Mouse (Mus musculus): ENCODE data around the gene Trappc6b. TPM values are rescaled to one million over a fixed set of nuclear protein-coding genes. Genes with fewer than 3 reads are reported as not detected.

Trappc6b gene
- total and polyA plus RNA-seq, 3 experiments = 45.9 to 75.3 TPM; not detected in 1

DNA sequence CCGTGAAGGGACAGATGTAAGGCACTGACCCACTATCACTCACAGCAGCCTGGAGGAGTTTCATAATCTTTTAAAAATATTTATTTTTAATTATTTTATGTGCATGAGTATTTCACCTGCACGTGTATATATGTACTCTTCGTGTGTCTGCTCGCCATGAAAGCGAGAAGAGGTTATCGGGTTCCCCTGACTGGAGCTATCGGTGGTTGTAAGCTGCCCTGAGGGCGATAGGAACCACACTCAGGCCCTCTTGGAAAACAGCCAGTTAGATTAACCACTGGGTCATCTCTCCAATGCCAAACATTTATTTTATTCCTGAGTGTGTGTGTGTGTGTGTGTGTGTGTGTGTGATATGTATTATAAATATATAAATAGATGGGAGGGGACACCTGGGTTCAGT, 3.6 kb upstream of the Trappc6b start:
- H3K79me2 ChIP-seq (ENCODE audit: control insufficient read depth, insufficient read depth, low read length, poor library complexity) = peaks cover 37% of the 10 kb centered on the region
- H3K9ac ChIP-seq (ENCODE audit: control insufficient read depth, low read depth, low read length, poor library complexity, severe bottlenecking) = peak overlapping the region; percentile 59
- peak; percentile 65 for DNase-seq (ENCODE audit: low read depth, low spot score)
- H3K4me3 ChIP-seq (ENCODE audit: control insufficient read depth in 1 of 2, insufficient read depth in 1 of 2, low read depth in 2 of 2, low read length in 2 of 2) = peak overlapping the region; percentile 35 to 64
- peak overlapping the region; percentile 69 for H3K27ac ChIP-seq (ENCODE audit: control insufficient read depth, low read depth, low read length)
- H3K27me3 ChIP-seq (ENCODE audit: control insufficient read depth in 1 of 2, insufficient read depth in 2 of 2, low read length in 2 of 2) = no peaks in the 10 kb centered on the region
- H3K4me1 ChIP-seq (ENCODE audit: control insufficient read depth in 1 of 2, insufficient read depth in 2 of 2, low read length in 2 of 2) = peaks cover 3 to 15% of the 10 kb centered on the region in 2 experiments; a peak in 3 of 4 replicates
- peaks cover 17 to 28% of the 10 kb centered on the region in 2 experiments for H3K36me3 ChIP-seq (ENCODE audit: control insufficient read depth in 1 of 2, insufficient read depth in 2 of 2, low read length in 2 of 2)
- H3K9me3 ChIP-seq (replicated peaks; ENCODE audit: insufficient read depth, low read length) = no peaks in the 10 kb centered on the region
- 0 out of 2 replicates have a peak, but pooled peaks have one; percentile 19 for TF ChIP-seq TBP (IDR thresholded peaks at IDR 0.05; ENCODE audit: low read depth, low read length)
- TF ChIP-seq NELFE (IDR thresholded peaks at IDR 0.05; ENCODE audit: low read depth, low read length) = no peak
- no peak for TF ChIP-seq E2F4 (IDR thresholded peaks at IDR 0.05; ENCODE audit: borderline replicate concordance, low read depth, low read length)
- TF ChIP-seq TAL1 (IDR thresholded peaks at IDR 0.05; ENCODE audit: low read length) = peak; percentile 57
- TF ChIP-seq CHD2 (IDR thresholded peaks at IDR 0.05; ENCODE audit: low read length) = no peak
- TF ChIP-seq ELF1 (IDR thresholded peaks at IDR 0.05; ENCODE audit: low read depth, low read length) = no peak
- no peak for TF ChIP-seq POLR2AphosphoS2 (IDR thresholded peaks at IDR 0.05; ENCODE audit: low read length)
- peak; percentile 73; the same call in 1 of the 2 replicates for TF ChIP-seq BHLHE40 (IDR thresholded peaks at IDR 0.05; ENCODE audit: borderline replicate concordance, low read depth, low read length)
- no peak for TF ChIP-seq ZC3H11A (IDR thresholded peaks at IDR 0.05; ENCODE audit: low read depth, low read length)
- TF ChIP-seq MYC (IDR thresholded peaks at IDR 0.05; ENCODE audit: low read depth, low read length) = no peak; the same call in 1 of the 2 replicates
- TF ChIP-seq USF1 (IDR thresholded peaks at IDR 0.05; ENCODE audit: low read depth, low read length) = no peak
- peak; percentile 71 for TF ChIP-seq MXI1 (IDR thresholded peaks at IDR 0.05; ENCODE audit: low read depth, low read length)
- TF ChIP-seq MEF2A (IDR thresholded peaks at IDR 0.05; ENCODE audit: extremely low read depth, insufficient replicate concordance, low read depth, low read length, poor library complexity, severe bottlenecking) = no peak
- TF ChIP-seq POLR2A (IDR thresholded peaks at IDR 0.05; ENCODE audit: control insufficient read depth in 1 of 2, insufficient read depth in 1 of 2, low read depth in 1 of 2, low read length in 2 of 2, poor library complexity in 1 of 2) = no peak
- TF ChIP-seq ZMIZ1 (IDR thresholded peaks at IDR 0.05; ENCODE audit: low read depth, low read length) = no peak
- TF ChIP-seq MAX (IDR thresholded peaks at IDR 0.05; ENCODE audit: low read length) = no peak; the same call in 1 of the 2 replicates
- TF ChIP-seq GATA1 (IDR thresholded peaks at IDR 0.05; ENCODE audit: low read depth, low read length) = peak; percentile 89
- no peak for TF ChIP-seq MAZ (IDR thresholded peaks at IDR 0.05; ENCODE audit: low read depth, low read length)
- TF ChIP-seq USF2 (IDR thresholded peaks at IDR 0.05; ENCODE audit: borderline replicate concordance in 1 of 2, insufficient read depth in 1 of 2, low read depth in 1 of 2, low read length in 2 of 2) = no peak
- TF ChIP-seq JUND (IDR thresholded peaks at IDR 0.05; ENCODE audit: low read depth, low read length) = no peak
- TF ChIP-seq RAD21 (IDR thresholded peaks at IDR 0.05; ENCODE audit: low read depth, low read length) = no peak
- TF ChIP-seq HCFC1 (IDR thresholded peaks at IDR 0.05; ENCODE audit: low read depth, low read length) = no peak
- peak; percentile 84 for TF ChIP-seq TCF12 (IDR thresholded peaks at IDR 0.05; ENCODE audit: low read depth, low read length)
- TF ChIP-seq ZKSCAN1 (IDR thresholded peaks at IDR 0.05; ENCODE audit: low read depth, low read length) = no peak
- no peak for TF ChIP-seq MAFK (IDR thresholded peaks at IDR 0.05; ENCODE audit: borderline replicate concordance, low read depth, low read length)
- TF ChIP-seq UBTF (IDR thresholded peaks at IDR 0.05; ENCODE audit: borderline replicate concordance, insufficient read depth, low read depth, low read length) = no peak
- no peak for TF ChIP-seq POLR2AphosphoS5 (IDR thresholded peaks at IDR 0.05; ENCODE audit: borderline replicate concordance, low read depth, low read length)
- TF ChIP-seq RCOR1 (IDR thresholded peaks at IDR 0.05; ENCODE audit: low read depth, low read length) = peak; percentile 41; the same call in 1 of the 2 replicates
- TF ChIP-seq ETS1 (IDR thresholded peaks at IDR 0.05; ENCODE audit: low read depth, low read length) = peak; percentile 73
- no peak for TF ChIP-seq NRF1 (IDR thresholded peaks at IDR 0.05; ENCODE audit: insufficient read depth, low read depth, low read length, poor library complexity, severe bottlenecking)
- peak; percentile 70 to 79 for TF ChIP-seq EP300 (IDR thresholded peaks at IDR 0.05; ENCODE audit: low read depth in 1 of 2, low read length in 2 of 2)
- TF ChIP-seq CTCF (IDR thresholded peaks at IDR 0.05 in 2 of 3, conservative IDR thresholded peaks at IDR 0.05 in 1 of 3; ENCODE audit: control insufficient read depth in 1 of 3, insufficient read depth in 1 of 3, low read depth in 2 of 3, low read length in 3 of 3, poor library complexity in 1 of 3, severe bottlenecking in 1 of 3) = no peak
- TF ChIP-seq SMC3 (IDR thresholded peaks at IDR 0.05; ENCODE audit: low read depth, low read length) = no peak
- no peak; the same call in 1 of the 2 replicates for TF ChIP-seq SIN3A (IDR thresholded peaks at IDR 0.05; ENCODE audit: low read length)
- TF ChIP-seq GABPA (IDR thresholded peaks at IDR 0.05; ENCODE audit: low read depth, low read length) = no peak
- TF ChIP-seq CHD1 (IDR thresholded peaks at IDR 0.05; ENCODE audit: low read depth, low read length) = no peak
- no peak for TF ChIP-seq ZNF384 (IDR thresholded peaks at IDR 0.05; ENCODE audit: low read depth, low read length)
- TF ChIP-seq MYB (IDR thresholded peaks at IDR 0.05; ENCODE audit: low read depth, low read length) = no peak
